Mouse (Mus musculus) liver, embryonic 14.5 days (tissue): Measurements from ENCODE around the gene Spsb2. TPM values are rescaled to one million over a fixed set of nuclear protein-coding genes. Genes with fewer than 3 reads are reported as not detected.

Experiments
- ATAC-seq: fragments of 200-750 bp; cut with Nextera tagmentation; 2 replicates; pipeline ENCODE4 v1.8.0; 2017; ENCODE audit warnings: moderate number of reproducible peaks, mild to moderate bottlenecking, moderate library complexity; ENCODE audit not compliant: insufficient read depth
- DNase-seq, 3 experiments: peaks; one replicate each; pipeline ENCODE4 v3.0.0-alpha.2; 2012 to 2013; ENCODE audit warnings: low read depth in 3 of 3, low spot score in 3 of 3
- H3K27ac ChIP-seq: fragments of 300-500 bp; sonication (generic); 2 replicates; pipeline ENCODE4 v1.5.1; 2014; ENCODE audit warnings: moderate library complexity, mild to moderate bottlenecking, control low read depth, inconsistent platforms
- H3K27me3 ChIP-seq: fragments of 300-500 bp; sonication (generic); 2 replicates; pipeline ENCODE4 v1.6.1; 2014; ENCODE audit warnings: mild to moderate bottlenecking, low read length, moderate library complexity; ENCODE audit not compliant: control insufficient read depth, insufficient read depth
- H3K36me3 ChIP-seq: fragments of 300-500 bp; sonication (generic); replicated peaks from 2 replicates; pipeline ENCODE4 v1.6.1; 2014; ENCODE audit warnings: low read depth; ENCODE audit not compliant: control insufficient read depth, insufficient read depth
- H3K4me1 ChIP-seq, 2 experiments: fragments of 200-500 bp in 1 of 2; fragments of 300-500 bp in 1 of 2; sonication (generic) in 1 of 2; replicated peaks; 2 replicates each; pipeline ENCODE4 v1.6.1; 2012 to 2014; ENCODE audit warnings: antibody characterized with exemption in 1 of 2, inconsistent platforms in 1 of 2, low read length in 1 of 2; ENCODE audit not compliant: control insufficient read depth in 2 of 2, insufficient read depth in 2 of 2
- H3K4me2 ChIP-seq: fragments of 300-500 bp; sonication (generic); 2 replicates; pipeline ENCODE4 v1.6.1; 2014; ENCODE audit warnings: low read depth, mild to moderate bottlenecking, control low read depth, moderate library complexity
- H3K4me3 ChIP-seq, 2 experiments: fragments of 200-500 bp in 1 of 2; fragments of 300-500 bp in 1 of 2; sonication (generic) in 1 of 2; 2 replicates each; pipeline ENCODE4 v1.5.1; 2012 to 2014; ENCODE audit warnings: low read depth in 2 of 2, low read length in 2 of 2, mild to moderate bottlenecking in 2 of 2, control low read depth in 1 of 2, inconsistent platforms in 1 of 2, moderate library complexity in 1 of 2; ENCODE audit not compliant: insufficient read depth in 1 of 2
- H3K9ac ChIP-seq: fragments of 300-500 bp; sonication (generic); replicated peaks from 2 replicates; pipeline ENCODE4 v1.6.1; 2014; ENCODE audit warnings: mild to moderate bottlenecking, control low read depth, moderate library complexity
- H3K9me3 ChIP-seq: fragments of 300-500 bp; sonication (generic); 2 replicates; pipeline ENCODE4 v1.6.1; 2016; ENCODE audit warnings: low read length, mixed read lengths; ENCODE audit not compliant: control insufficient read depth
- CTCF ChIP-seq: IDR thresholded peaks from 2 replicates; pipeline ENCODE4 v1.5.1; 2016; ENCODE audit warnings: antibody characterized with exemption, low read depth, control low read depth
- EP300 ChIP-seq: IDR thresholded peaks from 2 replicates; pipeline ENCODE4 v1.6.1; 2016; ENCODE audit warnings: antibody characterized with exemption, low read depth
- WGBS: fragments of 180-500 bp; shearing (Covaris S2); extraction: QIAGEN DNeasy Blood & Tissue Kit; methylation state at CpG from one replicate; pipeline ENCODE4 v1.1.7; 2014; ENCODE audit not compliant: insufficient replicate concordance; 5-methylcytosine and 5-hydroxymethylcytosine counted together
- polyA plus RNA-seq, 2 experiments: library from polyadenylated mRNA; depleted of rRNA in 1 of 2; stranded (reverse) in 1 of 2; unstranded in 1 of 2; fragments of >200 nt; fragmentation: Nextera tagmentation in 1 of 2; extraction: Ambion mirVana in 1 of 2; gene quantifications; 2 replicates each; pipeline versions ENCODE4 v1.2.1 to v1.2.3; 2012 to 2014

Gene Spsb2
- polyA plus RNA-seq, 2 experiments, result 4.7 to 5.0 TPM

DNA sequence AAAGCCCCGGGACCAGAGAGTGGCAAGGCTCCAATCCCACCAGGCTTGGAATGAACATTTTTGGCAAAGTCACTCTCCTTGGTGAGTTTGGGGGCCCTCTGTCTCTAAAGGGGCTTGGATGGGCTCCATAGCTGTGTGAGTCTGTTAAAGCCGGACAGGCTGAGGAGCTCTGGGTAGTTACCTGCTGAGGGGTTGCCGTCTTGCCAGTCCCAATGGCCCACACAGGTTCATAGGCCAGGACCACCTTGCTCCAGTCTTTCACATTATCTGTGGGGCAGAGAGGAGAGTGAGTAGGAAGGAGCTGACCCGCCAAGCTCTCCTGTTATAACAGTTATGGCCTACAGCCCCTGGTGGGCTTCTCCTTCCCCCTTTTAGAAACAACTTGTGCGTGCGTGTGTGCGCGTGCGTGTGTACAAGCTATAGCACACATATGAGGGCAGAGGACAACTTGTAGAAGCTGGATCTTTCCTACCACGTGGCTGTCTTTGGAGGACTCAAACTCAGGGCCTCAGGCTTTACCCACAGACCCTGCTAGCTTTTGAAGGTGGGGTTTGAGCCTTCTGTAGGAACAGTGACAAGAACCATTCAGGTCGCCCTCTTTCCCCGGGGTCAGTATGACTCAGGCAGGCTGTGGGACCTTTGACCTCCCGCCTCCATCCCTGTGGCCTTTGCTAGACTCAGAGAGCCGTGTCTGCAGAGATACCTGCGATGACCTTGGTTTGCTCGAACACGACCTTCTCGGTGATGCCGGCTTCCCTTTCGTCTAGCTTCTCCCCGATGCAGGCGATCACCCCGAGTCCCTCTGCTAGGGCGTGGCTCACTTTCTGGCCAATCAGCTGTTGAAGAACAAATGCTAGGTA is 3.5 kb downstream of the Spsb2 start:
- H3K4me1 ChIP-seq, result peaks cover 17 to 29% of the 10 kb centered on the region in 2 experiments
- no peaks in the 10 kb centered on the region for H3K27me3 ChIP-seq
- peak overlapping the region; percentile 88 for H3K4me2 ChIP-seq
- DNase-seq (no peak), ATAC-seq (no peak)
- peak overlapping the region; percentile 90 for H3K9ac ChIP-seq
- 74% methylated on average over 24 of the region's 24 CpGs for WGBS
- peak overlapping the region; percentile 22 for H3K27ac ChIP-seq
- TF ChIP-seq EP300 (no peak), CTCF (no peak)
- H3K4me3 ChIP-seq, result peak overlapping the region; percentile 89 to 94
- H3K36me3 ChIP-seq, result peaks cover 23% of the 10 kb centered on the region
- no peaks in the 10 kb centered on the region for H3K9me3 ChIP-seq

- H3K9ac ChIP-seq, result peak overlapping the region; percentile 90
- ATAC-seq (no peak), DNase-seq (no peak)
- no peaks in the 10 kb centered on the region for H3K9me3 ChIP-seq
- peak overlapping the region; percentile 84 for H3K27ac ChIP-seq
- TF ChIP-seq CTCF (no peak), EP300 (no peak)
- WGBS, result 24% methylated on average over 9 of the region's 9 CpGs
- H3K4me3 ChIP-seq, result peak overlapping the region; percentile 89 to 94
- H3K27me3 ChIP-seq, result no peaks in the 10 kb centered on the region
- H3K4me2 ChIP-seq, result peak overlapping the region; percentile 88
- peaks cover 26% of the 10 kb centered on the region for H3K36me3 ChIP-seq
- peaks cover 17 to 28% of the 10 kb centered on the region in 2 experiments for H3K4me1 ChIP-seq
Observed at GRCm38 (mm10) chr6:124812848-124813247, 4.4 kb downstream of the Spsb2 start.

GRCm38 (mm10) chr6:124813496-124813895 is 5.0 kb downstream of the Spsb2 start:
- WGBS, result under 1% methylated on average over 17 of the region's 18 CpGs
- peak overlapping the region; percentile 89 to 94 for H3K4me3 ChIP-seq
- peaks cover 29% of the 10 kb centered on the region for H3K36me3 ChIP-seq
- peak; percentile 66 for ATAC-seq
- peak overlapping the region; percentile 90 for H3K9ac ChIP-seq
- DNase-seq, result peak; percentile 52 to 62 (median 57)
- peak overlapping the region; percentile 84 for H3K27ac ChIP-seq
- H3K4me1 ChIP-seq, result peaks cover 13 to 23% of the 10 kb centered on the region in 2 experiments
- H3K4me2 ChIP-seq, result peak overlapping the region; percentile 88
- TF ChIP-seq CTCF, result no peak
- no peaks in the 10 kb centered on the region for H3K27me3 ChIP-seq
- no peaks in the 10 kb centered on the region for H3K9me3 ChIP-seq

DNA sequence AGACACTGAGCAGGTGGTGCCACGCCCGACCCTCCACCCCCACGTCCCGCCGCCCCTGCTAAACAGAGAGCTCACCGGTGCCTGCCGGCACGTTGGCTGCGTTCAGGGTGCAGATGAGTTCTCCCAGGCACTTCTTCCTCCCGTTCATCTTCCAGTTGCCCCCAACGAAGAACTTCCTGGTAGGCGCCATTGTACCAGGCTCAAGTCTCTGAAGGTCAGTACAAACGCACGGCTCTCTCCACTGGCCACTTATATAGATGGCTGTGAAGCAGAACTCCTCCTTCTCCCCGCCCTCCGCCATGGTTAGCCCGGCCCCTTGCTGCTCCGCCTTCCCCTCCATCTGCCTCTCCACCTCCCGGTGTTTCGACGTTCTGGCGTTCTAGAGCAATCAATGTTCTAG is 5.5 kb downstream of the Spsb2 start, which contains the start of gene Tpi1:
Tpi1 (minus strand) TSS at position 364 of the 400 bp plus-strand sequence.
- H3K4me1 ChIP-seq, result peaks cover 13 to 23% of the 10 kb centered on the region in 2 experiments
- WGBS, result under 1% methylated on average over 22 of the region's 22 CpGs

GRCm38 (mm10) chr6:124814448-124814847 is 6.0 kb downstream of the Spsb2 start:
- peak overlapping the region; percentile 88 for H3K4me2 ChIP-seq
- H3K4me1 ChIP-seq, result peaks cover 13 to 23% of the 10 kb centered on the region in 2 experiments
- peak overlapping the region; percentile 89 to 94; a peak in 3 of 4 replicates for H3K4me3 ChIP-seq
- TF ChIP-seq EP300, result no peak
- no peak for TF ChIP-seq CTCF
- H3K9me3 ChIP-seq, result no peaks in the 10 kb centered on the region
- ATAC-seq (no peak; the same call in 1 of the 2 replicates), DNase-seq (no peak)
- WGBS, result 34% methylated on average over 8 of the region's 8 CpGs
- H3K36me3 ChIP-seq, result peaks cover 33% of the 10 kb centered on the region
- H3K27me3 ChIP-seq, result no peaks in the 10 kb centered on the region
- H3K9ac ChIP-seq, result peak overlapping the region; percentile 90; the same call in 1 of the 2 replicates
- H3K27ac ChIP-seq, result no peak overlapping the region

More for the DNA sequence above, 5.5 kb downstream of the Spsb2 start, which contains the start of gene Tpi1:
- Histone ChIP-seq H3K9me3 (no peaks in the 10 kb centered on the region), H3K4me3 (peak within 1 kb of the TSS; percentile 89 to 94), H3K27me3 (no peaks in the 10 kb centered on the region), H3K27ac (peak within 1 kb of the TSS; percentile 84), H3K4me2 (peak within 1 kb of the TSS; percentile 88), H3K36me3 (peaks cover 33% of the 10 kb centered on the region), H3K9ac (peak within 1 kb of the TSS; percentile 90)
- DNase-seq (peak; percentile 75 to 79 (median 76)), ATAC-seq (peak; percentile 83)
- TF ChIP-seq EP300 (no peak), CTCF (no peak)
